ENCODE assay signal across 15 mouse cellular contexts in genomic region chr10:92356738-92357137, GRCm38 (mm10).
DNase-seq lines count a peak whose midpoint lies in the region; ATAC-seq lines count a peak whose summit lies in the region.
"Had no signal": no experiment of that assay in that cellular context is flagged by ENCODE, and none has a peak within 500 bp of the region (broad histone marks: within the 10 kb centered on the region; RNA-seq: fewer than 3 reads in every experiment).

No protein-coding gene starts in this region.

- H3K36me3 ChIP-seq in forebrain, embryonic 11.5 days (ENCODE audit: control insufficient read depth, insufficient read depth, low read length): no peaks in the 10 kb centered on the region
- no peaks in the 10 kb centered on the region for H3K36me3 ChIP-seq in forebrain, embryonic 16.5 days (ENCODE audit: control insufficient read depth, insufficient read depth)
- H3K36me3 ChIP-seq in forebrain, embryonic 14.5 days (ENCODE audit: control insufficient read depth, insufficient read depth, low read length): no peaks in the 10 kb centered on the region
- H3K36me3 ChIP-seq in forebrain, embryonic 13.5 days (ENCODE audit: poor library complexity, severe bottlenecking): no peaks in the 10 kb centered on the region
- no peaks in the 10 kb centered on the region for H3K36me3 ChIP-seq in heart, embryonic 10.5 days
- H3K36me3 ChIP-seq: embryonic facial prominence, embryonic 10.5 days; embryonic facial prominence, embryonic 12.5 days had no signal

- no peak overlapping the region for H3K4me3 ChIP-seq in forebrain, embryonic 11.5 days (ENCODE audit: low read depth, low read length)
- no peak overlapping the region for H3K4me3 ChIP-seq in forebrain, embryonic 16.5 days (replicated peaks; ENCODE audit: low read length)
- no peak overlapping the region for H3K4me3 ChIP-seq in forebrain, embryonic 14.5 days (ENCODE audit: low read depth, low read length)
- H3K4me3 ChIP-seq in forebrain, embryonic 13.5 days: no peak overlapping the region
- no peak overlapping the region for H3K4me3 ChIP-seq in heart, embryonic 10.5 days
- H3K4me3 ChIP-seq: embryonic facial prominence, embryonic 10.5 days; embryonic facial prominence, embryonic 12.5 days had no signal

- no peak overlapping the region for H3K27ac ChIP-seq in forebrain, embryonic 11.5 days (ENCODE audit: low read depth, low read length)
- H3K27ac ChIP-seq in forebrain, embryonic 16.5 days (ENCODE audit: low read length): no peak overlapping the region
- no peak overlapping the region for H3K27ac ChIP-seq in forebrain, embryonic 14.5 days (ENCODE audit: low read depth, low read length)
- no peak overlapping the region for H3K27ac ChIP-seq in forebrain, embryonic 13.5 days
- H3K27ac ChIP-seq in heart, embryonic 10.5 days: no peak overlapping the region
- H3K27ac ChIP-seq: embryonic facial prominence, embryonic 10.5 days; embryonic facial prominence, embryonic 12.5 days had no signal

- H3K4me1 ChIP-seq in forebrain, embryonic 11.5 days (replicated peaks; ENCODE audit: control insufficient read depth, insufficient read depth, low read length): no peaks in the 10 kb centered on the region
- H3K4me1 ChIP-seq in forebrain, embryonic 16.5 days (replicated peaks; ENCODE audit: control insufficient read depth, insufficient read depth, low read length): no peaks in the 10 kb centered on the region
- peaks cover 7% of the 10 kb centered on the region for H3K4me1 ChIP-seq in forebrain, embryonic 14.5 days (ENCODE audit: control insufficient read depth, insufficient read depth, low read length)
- peaks cover 21% of the 10 kb centered on the region for H3K4me1 ChIP-seq in forebrain, embryonic 13.5 days
- no peaks in the 10 kb centered on the region for H3K4me1 ChIP-seq in heart, embryonic 10.5 days
- H3K4me1 ChIP-seq: embryonic facial prominence, embryonic 10.5 days; embryonic facial prominence, embryonic 12.5 days had no signal

- no peak for DNase-seq in forebrain, embryonic 11.5 days (ENCODE audit: low spot score)
- peak; percentile 37 for DNase-seq in forebrain, embryonic 14.5 days (ENCODE audit: low spot score)
- DNase-seq in heart, embryonic 10.5 days (ENCODE audit: low spot score): no peak
- DNase-seq: adrenal gland, adult 2 months; adrenal gland, postnatal 10 days; adrenal gland, postnatal 25 days; cerebellum, adult 11-12 months; cerebellum, adult 2 months; cerebellum, adult 9-10 months; cerebellum, postnatal 10 days; cerebellum, postnatal 25 days had no signal

- 0 out of 2 replicates have a peak, but pooled peaks cover 2% of the 10 kb centered on the region for H3K27me3 ChIP-seq in forebrain, embryonic 11.5 days (ENCODE audit: control insufficient read depth, insufficient read depth, low read length)
- H3K27me3 ChIP-seq in forebrain, embryonic 16.5 days (replicated peaks; ENCODE audit: control insufficient read depth, insufficient read depth, low read length): no peaks in the 10 kb centered on the region
- H3K27me3 ChIP-seq in forebrain, embryonic 14.5 days (replicated peaks; ENCODE audit: control insufficient read depth, insufficient read depth, low read length): no peaks in the 10 kb centered on the region
- H3K27me3 ChIP-seq in forebrain, embryonic 13.5 days: no peaks in the 10 kb centered on the region; the same call in 1 of the 2 replicates
- H3K27me3 ChIP-seq in heart, embryonic 10.5 days (ENCODE audit: insufficient read depth, poor library complexity, severe bottlenecking): no peaks in the 10 kb centered on the region
- H3K27me3 ChIP-seq: embryonic facial prominence, embryonic 12.5 days had no signal

- no peak overlapping the region for H3K9ac ChIP-seq in forebrain, embryonic 11.5 days (ENCODE audit: low read length)
- H3K9ac ChIP-seq in forebrain, embryonic 16.5 days (replicated peaks; ENCODE audit: low read depth, low read length): no peak overlapping the region
- no peak overlapping the region for H3K9ac ChIP-seq in forebrain, embryonic 14.5 days (ENCODE audit: low read length)
- no peak overlapping the region for H3K9ac ChIP-seq in forebrain, embryonic 13.5 days
- H3K9ac ChIP-seq: embryonic facial prominence, embryonic 12.5 days had no signal

- no peaks in the 10 kb centered on the region for H3K9me3 ChIP-seq in forebrain, embryonic 11.5 days (ENCODE audit: control insufficient read depth, low read length)
- H3K9me3 ChIP-seq in forebrain, embryonic 16.5 days (ENCODE audit: control insufficient read depth, low read length): no peaks in the 10 kb centered on the region
- no peaks in the 10 kb centered on the region for H3K9me3 ChIP-seq in forebrain, embryonic 14.5 days (replicated peaks; ENCODE audit: control insufficient read depth, low read length)
- no peaks in the 10 kb centered on the region for H3K9me3 ChIP-seq in forebrain, embryonic 13.5 days (replicated peaks)
- no peaks in the 10 kb centered on the region for H3K9me3 ChIP-seq in heart, embryonic 10.5 days
- H3K9me3 ChIP-seq: embryonic facial prominence, embryonic 10.5 days; embryonic facial prominence, embryonic 12.5 days had no signal

- ATAC-seq in forebrain, embryonic 11.5 days (replicated peaks; ENCODE audit: low FRiP score): peak; percentile 78
- no peak for ATAC-seq in forebrain, embryonic 16.5 days
- no peak; the same call in 1 of the 2 replicates for ATAC-seq in forebrain, embryonic 14.5 days
- no peak; the same call in 1 of the 2 replicates for ATAC-seq in forebrain, embryonic 13.5 days

- no peak overlapping the region for H3K4me2 ChIP-seq in forebrain, embryonic 11.5 days (ENCODE audit: low read depth, low read length, severe bottlenecking)
- H3K4me2 ChIP-seq in forebrain, embryonic 16.5 days (ENCODE audit: low read length): no peak overlapping the region
- no peak overlapping the region for H3K4me2 ChIP-seq in forebrain, embryonic 14.5 days (ENCODE audit: low read length)
- H3K4me2 ChIP-seq in forebrain, embryonic 13.5 days: no peak overlapping the region
- H3K4me2 ChIP-seq: embryonic facial prominence, embryonic 12.5 days had no signal

- 36% methylated on average over 3 of the region's 3 CpGs for WGBS in forebrain, embryonic 11.5 days
- WGBS in forebrain, embryonic 16.5 days: 15% methylated on average over 3 of the region's 3 CpGs
- 10% methylated on average over 3 of the region's 3 CpGs for WGBS in forebrain, embryonic 14.5 days
- WGBS in forebrain, embryonic 13.5 days: 18% methylated on average over 3 of the region's 3 CpGs
- 68% methylated on average over 3 of the region's 3 CpGs for WGBS in heart, embryonic 10.5 days
